Mouse (Mus musculus) brown adipose tissue, adult 24 weeks (tissue): Measurements from ENCODE around the gene Zfp770. TPM values are rescaled to one million over a fixed set of nuclear protein-coding genes. Genes with fewer than 3 reads are reported as not detected.

Source experiments
- H3K27ac ChIP-seq: fragments of 200-500 bp; replicated peaks from 2 replicates; pipeline ENCODE4 v1.5.1; 2012; ENCODE audit warnings: low read depth, mild to moderate bottlenecking, low read length
- H3K4me1 ChIP-seq: fragments of 200-500 bp; 2 replicates; pipeline ENCODE4 v1.6.1; 2012; ENCODE audit warnings: low read length, mixed read lengths; ENCODE audit not compliant: control insufficient read depth, insufficient read depth, insufficient read length
- H3K4me3 ChIP-seq: fragments of 200-500 bp; 2 replicates; pipeline ENCODE4 v1.5.1; 2012; ENCODE audit warnings: low read depth, mild to moderate bottlenecking, low read length, moderate library complexity; ENCODE audit not compliant: insufficient read depth
- polyA plus RNA-seq: library from polyadenylated mRNA; stranded (reverse); fragments of >200 nt; gene quantifications from 2 replicates; pipeline ENCODE4 v1.2.4, GENCODE M21; 2012; ENCODE audit not compliant: missing spikeins, insufficient read depth, insufficient read length

The Zfp770 gene
- polyA plus RNA-seq, 1 experiment: 7.7 TPM

DNA sequence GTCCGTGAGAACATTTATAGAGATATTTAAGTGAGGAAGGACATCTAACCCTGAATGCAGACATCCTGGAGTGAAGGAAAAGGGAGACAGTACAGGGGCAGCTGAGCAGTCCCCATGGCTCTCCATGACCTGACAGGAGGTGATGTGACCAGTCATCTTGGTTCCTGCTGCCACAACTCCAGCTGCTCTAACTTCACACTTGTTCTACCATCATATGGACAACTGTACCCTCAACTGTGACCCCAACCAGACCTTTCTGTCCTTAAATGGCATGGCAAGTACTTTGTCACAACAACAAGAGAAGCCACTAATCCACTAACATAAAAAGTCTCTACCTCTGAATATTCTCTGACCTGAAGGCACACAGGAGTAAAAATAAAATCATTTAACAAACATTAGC is 39.3 kb downstream of the Zfp770 start:
- Histone ChIP-seq H3K4me3 (no peak overlapping the region), H3K4me1 (no peaks in the 10 kb centered on the region), H3K27ac (no peak overlapping the region)

DNA sequence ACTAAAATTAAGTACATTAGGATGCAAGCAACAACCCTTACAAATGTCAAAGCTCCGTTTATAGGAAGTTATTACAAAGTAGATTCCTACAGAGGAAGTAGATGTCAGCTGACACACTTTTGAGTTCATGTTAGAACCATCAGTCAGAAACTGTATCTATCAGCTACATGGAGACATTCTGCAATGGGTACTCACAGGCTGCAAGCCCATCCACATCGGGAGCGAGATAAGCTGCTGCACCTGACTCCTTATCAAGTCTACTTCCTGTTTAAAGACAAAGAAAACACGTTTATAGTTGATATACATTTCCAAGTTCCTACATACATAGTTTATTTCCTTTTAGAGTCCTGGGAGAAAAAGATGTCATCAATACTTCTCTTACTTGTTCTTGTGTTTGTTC is 43.9 kb downstream of the Zfp770 start:
- Histone ChIP-seq H3K4me1 (no peaks in the 10 kb centered on the region), H3K27ac (no peak overlapping the region), H3K4me3 (no peak overlapping the region)

DNA sequence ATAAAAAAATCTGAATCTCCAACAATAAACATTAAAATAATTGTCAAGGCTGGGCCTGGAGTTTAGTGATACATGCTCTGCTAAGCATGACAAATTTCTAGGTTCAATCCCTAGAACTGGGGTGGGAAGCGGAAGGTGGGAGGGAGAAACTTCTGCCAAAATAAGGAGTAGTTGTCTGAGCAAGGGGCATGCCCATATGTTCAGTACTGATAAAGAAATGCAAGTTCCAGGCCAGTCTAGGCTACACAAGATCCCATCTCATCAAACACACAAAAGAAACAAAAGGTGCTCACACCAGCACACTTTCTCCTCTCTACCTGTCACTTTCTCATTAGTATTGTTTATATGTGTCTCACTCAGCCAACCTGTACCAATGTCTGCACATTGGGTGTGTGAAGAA is 44.6 kb downstream of the Zfp770 start:
- no peak overlapping the region for H3K27ac ChIP-seq
- no peaks in the 10 kb centered on the region for H3K4me1 ChIP-seq
- H3K4me3 ChIP-seq: no peak overlapping the region

DNA sequence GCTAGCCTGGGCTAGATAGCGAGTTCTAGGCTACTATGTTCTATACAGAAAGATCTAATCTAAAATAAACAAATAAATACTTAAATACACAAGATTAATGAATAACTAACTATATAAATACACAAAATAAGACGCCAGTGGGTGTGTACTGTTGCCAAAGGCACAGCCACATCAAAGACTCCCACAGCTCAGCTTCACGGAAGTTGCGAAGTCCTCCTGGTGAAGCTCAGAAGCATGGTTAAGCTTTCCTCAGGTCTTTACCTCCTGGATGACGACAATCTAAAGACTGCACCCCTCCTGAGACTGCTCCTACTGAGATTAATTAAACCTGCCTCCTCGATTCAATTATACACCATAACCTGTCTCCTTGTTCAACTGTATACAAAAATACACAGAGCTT is 48.0 kb downstream of the Zfp770 start:
- no peak overlapping the region for H3K4me3 ChIP-seq
- H3K4me1 ChIP-seq: no peaks in the 10 kb centered on the region

DNA sequence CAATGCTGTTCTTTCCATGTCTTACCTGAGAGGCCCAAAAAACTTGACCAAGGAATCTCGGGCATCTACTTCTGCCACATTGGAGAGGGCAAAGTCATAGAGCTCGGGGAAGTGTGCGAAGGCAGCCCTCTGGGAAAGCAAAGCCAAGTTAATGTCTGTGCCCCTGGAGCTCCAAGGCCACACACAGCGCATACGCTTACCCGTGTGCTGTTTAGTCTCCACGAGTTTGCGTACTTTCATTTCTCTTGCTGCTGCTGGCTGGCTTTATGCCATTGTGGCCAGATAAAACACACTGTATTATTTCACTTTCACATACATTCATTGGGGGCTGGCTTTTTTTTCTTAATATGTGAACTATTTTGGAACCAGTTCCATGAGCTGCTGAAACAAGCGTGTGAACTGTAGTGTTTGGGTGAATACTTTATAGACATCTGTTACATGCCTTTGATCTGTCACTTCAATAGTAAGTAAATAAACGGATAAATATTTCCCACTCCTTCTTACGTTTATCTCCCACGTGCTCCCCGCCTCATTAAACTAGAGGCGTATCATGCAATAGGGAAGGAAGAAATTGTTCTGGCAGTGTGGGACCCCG is 54.3 kb downstream of the Zfp770 start:
- Histone ChIP-seq H3K27ac (no peak overlapping the region), H3K4me1 (no peaks in the 10 kb centered on the region), H3K4me3 (no peak overlapping the region)

More for the DNA sequence above, 48.0 kb downstream of the Zfp770 start:
- no peak overlapping the region for H3K27ac ChIP-seq

DNA sequence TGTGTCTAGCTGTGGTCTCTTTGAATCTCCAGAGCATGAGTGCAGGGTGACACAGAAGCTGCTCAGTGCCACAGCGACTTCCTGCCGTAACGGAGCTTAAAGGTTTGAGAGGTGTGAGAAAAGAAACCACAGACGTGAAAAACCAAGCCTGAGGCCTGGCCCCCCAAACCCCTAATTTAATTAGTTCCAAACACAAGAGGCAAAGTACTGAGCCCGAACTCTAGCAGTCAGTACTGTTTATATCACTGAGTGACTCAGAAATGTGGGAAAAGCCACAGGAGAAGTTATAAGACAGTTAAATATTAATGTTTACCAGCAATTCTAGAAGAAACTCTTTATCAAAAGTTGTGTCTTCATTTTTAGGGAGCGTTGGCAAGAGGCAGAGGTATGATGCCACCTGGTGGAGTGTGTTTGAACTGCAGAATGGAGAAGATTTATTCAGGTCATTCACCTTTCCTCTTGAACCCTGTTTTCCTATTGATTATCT is 55.9 kb downstream of the Zfp770 start:
- H3K27ac ChIP-seq: no peak overlapping the region
- no peak overlapping the region for H3K4me3 ChIP-seq
- no peaks in the 10 kb centered on the region for H3K4me1 ChIP-seq

DNA sequence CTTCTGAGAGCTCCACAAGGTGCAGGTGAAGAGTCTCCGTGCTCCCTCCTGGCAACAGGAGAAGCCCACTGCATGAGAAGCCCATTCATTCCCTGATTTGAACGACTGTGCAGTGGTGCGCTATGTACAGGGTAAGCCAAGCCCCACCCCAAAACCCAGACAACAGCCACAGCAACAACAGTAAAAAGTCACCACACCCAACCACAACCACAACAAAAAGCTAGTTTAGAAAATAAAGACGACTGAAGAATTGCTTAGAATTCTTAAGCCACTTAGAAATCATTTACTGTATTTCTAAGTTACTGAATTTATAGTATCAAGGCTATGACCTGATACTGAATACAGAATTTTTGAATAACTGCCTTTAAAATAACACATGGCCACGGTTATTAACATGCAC is 56.4 kb downstream of the Zfp770 start:
- no peak overlapping the region for H3K4me3 ChIP-seq
- no peak overlapping the region for H3K27ac ChIP-seq
- no peaks in the 10 kb centered on the region for H3K4me1 ChIP-seq

DNA sequence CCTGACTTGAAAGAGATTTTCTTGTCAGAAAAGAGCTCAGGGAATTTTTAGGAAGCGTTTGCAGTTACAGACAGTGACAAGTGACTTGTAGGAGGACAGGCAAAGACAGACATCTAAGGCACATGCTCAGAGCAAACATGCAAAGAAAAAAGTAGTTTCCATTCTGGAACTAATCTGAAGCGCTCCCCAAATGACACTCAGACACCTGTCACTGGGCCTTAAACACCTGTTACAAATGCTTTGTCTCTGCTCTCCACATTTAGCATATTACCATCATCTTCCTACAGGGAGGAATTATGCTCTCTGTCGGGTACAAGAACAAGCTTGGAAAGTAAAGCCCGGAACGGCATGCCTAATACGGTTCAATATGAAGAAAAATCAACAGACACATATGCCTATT is 57.4 kb downstream of the Zfp770 start:
- Histone ChIP-seq H3K27ac (no peak overlapping the region), H3K4me1 (no peaks in the 10 kb centered on the region), H3K4me3 (no peak overlapping the region)

Other genes with a start within 250 kb of the Zfp770 start
- gene Gjd2, start 187.8 kb downstream of the Zfp770 start, polyA plus RNA-seq: not detected in 2 replicates
- gene Actc1, start 147.9 kb downstream of the Zfp770 start, polyA plus RNA-seq: 1.6 TPM in 1 of 2 replicates, not detected in the other
- 15.2 and 16.2 TPM in 2 replicates for gene Aqr, start 14.4 kb downstream of the Zfp770 start, polyA plus RNA-seq